Mouse (Mus musculus) liver, embryonic 13.5 days (tissue): ENCODE results near the gene Zfp629. TPM values are rescaled to one million over a fixed set of nuclear protein-coding genes. Genes with fewer than 3 reads are reported as not detected.

Experiments
- ATAC-seq: fragments of 200-750 bp; cut with Nextera tagmentation; 2 replicates; pipeline ENCODE4 v1.8.0; 2017; ENCODE audit warnings: low read depth, mild to moderate bottlenecking, moderate number of reproducible peaks, moderate library complexity
- DNase-seq: peaks from one replicate; pipeline ENCODE4 v3.0.0; 2022
- H3K27ac ChIP-seq: fragments of 300-500 bp; sonication (generic); 2 replicates; pipeline ENCODE4 v1.5.1; 2015; ENCODE audit warnings: moderate library complexity, mild to moderate bottlenecking, inconsistent platforms
- H3K27me3 ChIP-seq: fragments of 300-500 bp; sonication (generic); 2 replicates; pipeline ENCODE4 v1.6.1; 2015; ENCODE audit warnings: mild to moderate bottlenecking, inconsistent platforms
- H3K36me3 ChIP-seq: fragments of 300-500 bp; sonication (generic); 2 replicates; pipeline ENCODE4 v1.6.1; 2015; ENCODE audit warnings: mild to moderate bottlenecking, inconsistent platforms
- H3K4me1 ChIP-seq: fragments of 300-500 bp; sonication (generic); replicated peaks from 2 replicates; pipeline ENCODE4 v1.6.1; 2015; ENCODE audit warnings: inconsistent platforms
- H3K4me2 ChIP-seq: fragments of 300-500 bp; sonication (generic); 2 replicates; pipeline ENCODE4 v1.6.1; 2015; ENCODE audit warnings: inconsistent platforms, mild to moderate bottlenecking, moderate library complexity
- H3K4me3 ChIP-seq: fragments of 300-500 bp; sonication (generic); replicated peaks from 2 replicates; pipeline ENCODE4 v1.5.1; 2015; ENCODE audit warnings: mild to moderate bottlenecking, inconsistent platforms
- H3K9ac ChIP-seq: fragments of 300-500 bp; sonication (generic); 2 replicates; pipeline ENCODE4 v1.6.1; 2015; ENCODE audit warnings: mild to moderate bottlenecking, inconsistent platforms
- H3K9me3 ChIP-seq: fragments of 300-500 bp; sonication (generic); replicated peaks from 2 replicates; pipeline ENCODE4 v1.6.1; 2016; ENCODE audit warnings: inconsistent platforms
- WGBS: fragments of 180-500 bp; shearing (Covaris S2); methylation state at CpG from one replicate; pipeline ENCODE4 v1.1.7; 2015; ENCODE audit not compliant: insufficient replicate concordance; 5-methylcytosine and 5-hydroxymethylcytosine counted together
- polyA plus RNA-seq: library from polyadenylated mRNA; unstranded; fragments of >200 nt; fragmentation: Nextera tagmentation; extraction: Ambion mirVana; gene quantifications from 2 replicates; pipeline ENCODE4 v1.2.1, GENCODE M21; 2015

Zfp629 gene
- polyA plus RNA-seq, 1 experiment from 2014 or later, result 1.6 TPM

DNA sequence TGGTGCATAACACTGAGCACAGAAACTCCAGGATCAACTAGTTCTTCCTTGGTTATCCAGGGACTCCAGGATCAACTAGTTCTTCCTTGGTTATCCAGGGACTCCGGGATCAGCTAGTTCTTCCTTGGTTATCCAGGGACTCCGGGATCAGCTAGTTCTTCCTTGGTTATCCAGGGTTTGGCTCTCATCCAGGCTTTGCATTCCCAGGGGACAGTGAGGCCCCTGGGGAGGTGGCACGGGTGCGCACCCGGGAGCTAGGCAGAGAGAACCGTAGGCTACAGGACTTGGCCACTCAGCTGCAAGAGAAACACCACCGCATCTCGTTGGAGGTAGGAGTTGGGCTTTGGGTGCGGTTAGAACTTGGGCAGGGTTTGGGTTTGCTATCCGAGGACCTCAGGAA, 24.5 kb downstream of the Zfp629 start:
- no peak overlapping the region for H3K4me2 ChIP-seq
- ATAC-seq (no peak), DNase-seq (no peak)
- H3K9ac ChIP-seq, result no peak overlapping the region
- H3K36me3 ChIP-seq, result peaks cover 67% of the 10 kb centered on the region
- H3K4me3 ChIP-seq, result no peak overlapping the region
- 87% methylated on average over 10 of the region's 10 CpGs for WGBS
- no peaks in the 10 kb centered on the region for H3K9me3 ChIP-seq
- peaks cover 36% of the 10 kb centered on the region for H3K4me1 ChIP-seq
- no peak overlapping the region for H3K27ac ChIP-seq
- H3K27me3 ChIP-seq, result no peaks in the 10 kb centered on the region

GRCm38 (mm10) chr7:127589637-127590036, 26.0 kb downstream of the Zfp629 start:
- no peaks in the 10 kb centered on the region for H3K9me3 ChIP-seq
- H3K4me1 ChIP-seq, result peaks cover 46% of the 10 kb centered on the region
- peaks cover 58% of the 10 kb centered on the region for H3K36me3 ChIP-seq
- no peak overlapping the region for H3K27ac ChIP-seq
- H3K4me2 ChIP-seq, result peak overlapping the region; percentile 98
- H3K9ac ChIP-seq, result peak overlapping the region; percentile 90
- no peaks in the 10 kb centered on the region for H3K27me3 ChIP-seq
- 92% methylated on average over 9 of the region's 9 CpGs for WGBS
- no peak for DNase-seq
- peak overlapping the region; percentile 89 for H3K4me3 ChIP-seq
- no peak for ATAC-seq

DNA sequence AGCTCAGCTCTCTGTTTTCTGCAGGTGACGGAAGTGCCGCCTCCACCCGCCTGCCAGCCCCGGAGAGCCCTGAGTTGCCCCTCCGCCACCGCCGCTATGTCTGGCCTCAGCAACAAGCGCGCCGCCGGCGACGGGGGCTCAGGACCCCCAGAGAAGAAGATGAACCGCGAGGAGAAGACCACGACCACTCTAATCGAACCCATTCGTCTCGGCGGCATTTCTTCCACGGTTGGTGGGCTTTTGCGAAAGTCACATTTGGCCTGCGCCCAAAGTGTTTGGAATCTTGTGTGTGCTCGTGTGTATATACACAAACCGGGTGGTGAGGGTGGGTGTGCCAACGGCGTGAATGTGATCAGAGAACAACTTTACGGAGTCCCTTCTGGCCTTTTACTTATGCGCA, 26.7 kb downstream of the Zfp629 start:
- Histone ChIP-seq H3K27ac (peak overlapping the region; percentile 78), H3K36me3 (peaks cover 57% of the 10 kb centered on the region), H3K4me3 (peak overlapping the region; percentile 89), H3K27me3 (no peaks in the 10 kb centered on the region), H3K4me2 (peak overlapping the region; percentile 98), H3K4me1 (peaks cover 46% of the 10 kb centered on the region), H3K9me3 (no peaks in the 10 kb centered on the region), H3K9ac (peak overlapping the region; percentile 90)
- DNase-seq (no peak), ATAC-seq (no peak; the same call in 1 of the 2 replicates)
- 3% methylated on average over 29 of the region's 29 CpGs for WGBS

DNA sequence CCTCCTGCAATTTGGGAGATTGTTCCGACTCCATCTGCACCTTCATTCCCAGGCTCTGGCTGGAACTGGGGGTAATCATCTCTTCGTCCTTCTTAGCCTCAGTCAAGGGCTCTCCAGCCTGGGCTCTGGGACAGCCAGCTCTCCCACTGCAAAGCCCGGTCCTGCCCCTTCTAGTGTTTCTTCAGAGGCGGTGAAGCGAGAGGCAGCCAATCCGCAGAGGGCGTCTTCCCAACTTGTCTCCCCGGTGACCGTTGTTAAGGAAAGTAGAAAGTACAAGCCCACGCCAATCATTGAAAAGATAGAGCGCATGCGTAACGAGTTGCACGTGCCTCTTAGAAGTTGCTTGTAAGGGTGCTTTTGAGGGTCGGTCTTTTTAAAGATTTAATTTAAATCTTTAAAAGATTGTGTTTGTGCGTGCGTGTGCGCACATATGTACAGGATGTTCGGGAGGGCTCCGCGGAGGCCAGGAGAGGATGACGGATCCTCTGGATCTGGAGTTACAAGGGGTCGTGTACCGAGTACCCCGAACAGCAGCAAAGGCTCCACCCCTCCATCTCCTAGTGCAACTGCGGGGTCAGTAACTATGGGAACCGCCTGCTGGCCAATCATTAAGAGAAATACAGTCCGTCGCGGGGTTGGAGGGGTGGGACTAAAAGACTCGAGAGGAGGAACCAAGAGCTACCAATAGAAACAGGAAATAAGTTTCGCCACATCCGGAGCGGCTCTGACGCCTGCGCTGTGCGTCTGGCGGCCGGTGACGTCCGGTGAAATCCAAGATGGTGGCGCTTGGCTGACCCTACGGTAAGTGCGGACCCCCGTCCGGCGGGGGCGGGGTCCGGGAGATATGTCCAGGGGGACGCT, 27.4 kb downstream of the Zfp629 start, which contains the start of the genes Ccdc189 and Rnf40:
Gene Ccdc189, minus strand, starts transcription at position 585 of the 861 bp plus-strand sequence.
Gene Rnf40, plus strand, starts transcription at position 757 of the 861 bp plus-strand sequence.
- Histone ChIP-seq H3K36me3 (peaks cover 57% of the 10 kb centered on the region), H3K9me3 (no peaks in the 10 kb centered on the region), H3K27me3 (no peaks in the 10 kb centered on the region), H3K27ac (peak within 1 kb of the TSS; percentile 80), H3K4me3 (peak within 1 kb of the TSS; percentile 89), H3K4me2 (peak within 1 kb of the TSS; percentile 98), H3K4me1 (peaks cover 46% of the 10 kb centered on the region), H3K9ac (peak within 1 kb of the TSS; percentile 90)
- WGBS, result under 1% methylated on average over 50 of the region's 50 CpGs
- peak; percentile 91 for ATAC-seq
- DNase-seq, result peak; percentile 93

- WGBS, result 63% methylated on average over 5 of the region's 5 CpGs
- Histone ChIP-seq H3K27ac (peak overlapping the region; percentile 80), H3K4me1 (peaks cover 46% of the 10 kb centered on the region), H3K4me3 (peak overlapping the region; percentile 89), H3K9me3 (no peaks in the 10 kb centered on the region), H3K9ac (peak overlapping the region; percentile 74), H3K4me2 (peak overlapping the region; percentile 98), H3K36me3 (peaks cover 57% of the 10 kb centered on the region), H3K27me3 (no peaks in the 10 kb centered on the region)
- DNase-seq (no peak), ATAC-seq (no peak)
These were observed 28.4 kb downstream of the Zfp629 start for GRCm38 (mm10) chr7:127587196-127587595.

DNA sequence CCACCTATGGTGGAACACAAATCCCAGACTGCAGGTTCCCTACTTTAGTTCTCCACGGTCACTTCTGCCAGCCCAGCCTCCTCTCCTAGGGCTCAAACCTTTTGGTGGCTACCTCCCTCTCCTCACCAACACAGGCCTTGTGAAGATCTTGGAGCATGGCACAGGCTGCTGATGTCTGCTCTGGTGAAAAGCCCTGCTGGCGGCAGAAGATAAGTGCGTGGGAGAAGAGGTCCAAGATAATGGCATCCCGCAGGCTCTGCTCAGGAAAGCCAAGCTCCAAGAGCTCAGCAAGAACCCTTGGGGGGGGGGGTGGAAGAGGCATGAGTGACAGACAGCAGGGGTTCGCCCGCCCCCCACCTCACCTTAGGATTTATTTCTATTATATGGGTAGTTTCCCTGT, 29.4 kb downstream of the Zfp629 start:
- H3K9ac ChIP-seq, result peak overlapping the region; percentile 50; the same call in 1 of the 2 replicates
- H3K9me3 ChIP-seq, result no peaks in the 10 kb centered on the region
- ATAC-seq (peak; percentile 60), DNase-seq (peak; percentile 69)
- H3K36me3 ChIP-seq, result peaks cover 57% of the 10 kb centered on the region
- H3K4me2 ChIP-seq, result peak overlapping the region; percentile 98
- H3K27me3 ChIP-seq, result no peaks in the 10 kb centered on the region
- H3K4me3 ChIP-seq, result peak overlapping the region; percentile 18; the same call in 1 of the 2 replicates
- peak overlapping the region; percentile 80 for H3K27ac ChIP-seq
- H3K4me1 ChIP-seq, result peaks cover 46% of the 10 kb centered on the region
- 46% methylated on average over 6 of the region's 6 CpGs for WGBS

DNA sequence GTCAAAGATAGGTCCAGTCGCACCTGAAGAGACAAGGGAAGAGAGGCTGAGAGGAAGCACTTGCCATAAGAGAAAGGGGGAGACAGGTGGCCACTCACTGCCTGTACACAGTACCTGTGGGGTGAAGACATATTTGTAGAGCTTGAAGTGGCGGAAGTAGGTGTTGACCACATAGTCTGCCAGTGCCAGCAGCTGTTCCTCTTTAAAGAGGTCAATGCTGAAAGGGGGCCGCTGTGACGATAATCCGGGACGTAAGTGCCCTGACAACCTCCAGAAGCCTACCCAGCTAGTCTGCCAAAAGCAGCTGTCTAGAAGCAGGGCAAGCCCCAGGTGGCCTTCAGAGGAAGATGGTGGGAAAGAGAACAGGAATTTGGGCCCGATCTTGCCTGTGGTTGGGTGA, 30.6 kb downstream of the Zfp629 start:
- H3K27ac ChIP-seq, result peak overlapping the region; percentile 80
- H3K36me3 ChIP-seq, result peaks cover 54% of the 10 kb centered on the region

DNA sequence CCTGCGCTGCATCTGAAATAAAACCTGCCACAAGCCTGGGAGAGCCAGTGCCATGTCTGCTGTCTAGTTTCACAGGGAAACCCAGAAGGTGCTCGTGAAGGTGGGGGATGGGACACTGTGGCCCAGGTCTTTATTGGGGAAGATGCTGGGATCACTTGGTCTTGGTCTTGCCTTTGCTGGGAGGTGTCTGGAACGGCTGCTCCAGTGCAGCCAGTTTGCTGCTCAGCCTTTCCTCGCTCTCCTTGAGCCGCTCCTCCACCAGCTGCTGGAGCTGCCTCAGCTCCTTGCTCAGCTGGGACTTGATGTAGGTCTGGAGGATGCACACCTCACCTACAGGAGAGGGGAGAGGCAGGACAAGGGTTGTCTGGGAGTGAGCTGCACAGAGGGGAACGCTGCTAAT, 32.3 kb downstream of the Zfp629 start:
- 84% methylated on average over 6 of the region's 6 CpGs for WGBS
- peaks cover 61% of the 10 kb centered on the region for H3K36me3 ChIP-seq
- H3K4me1 ChIP-seq, result peaks cover 29% of the 10 kb centered on the region

More for the DNA sequence above, 30.6 kb downstream of the Zfp629 start:
- no peaks in the 10 kb centered on the region for H3K9me3 ChIP-seq
- peaks cover 40% of the 10 kb centered on the region for H3K4me1 ChIP-seq
- H3K4me3 ChIP-seq, result no peak overlapping the region
- DNase-seq (no peak), ATAC-seq (no peak)
- H3K4me2 ChIP-seq, result no peak overlapping the region
- no peaks in the 10 kb centered on the region for H3K27me3 ChIP-seq
- H3K9ac ChIP-seq, result no peak overlapping the region
- 83% methylated on average over 7 of the region's 7 CpGs for WGBS

GRCm38 (mm10) chr7:127574115-127574514, 41.5 kb downstream of the Zfp629 start:
- Histone ChIP-seq H3K36me3 (peaks cover 30% of the 10 kb centered on the region), H3K4me2 (peak overlapping the region; percentile 90), H3K4me1 (peaks cover 29% of the 10 kb centered on the region), H3K4me3 (peak overlapping the region; percentile 85), H3K9ac (peak overlapping the region; percentile 91), H3K27me3 (no peaks in the 10 kb centered on the region), H3K27ac (peak overlapping the region; percentile 68), H3K9me3 (no peaks in the 10 kb centered on the region)
- WGBS, result 9% methylated on average over 7 of the region's 7 CpGs
- DNase-seq, result no peak
- no peak for ATAC-seq

More for the DNA sequence above, 32.3 kb downstream of the Zfp629 start:
- no peak overlapping the region for H3K9ac ChIP-seq
- no peak overlapping the region for H3K4me2 ChIP-seq
- DNase-seq (no peak), ATAC-seq (no peak)
- H3K27ac ChIP-seq, result no peak overlapping the region
- no peaks in the 10 kb centered on the region for H3K27me3 ChIP-seq
- H3K9me3 ChIP-seq, result no peaks in the 10 kb centered on the region
- H3K4me3 ChIP-seq, result no peak overlapping the region

DNA sequence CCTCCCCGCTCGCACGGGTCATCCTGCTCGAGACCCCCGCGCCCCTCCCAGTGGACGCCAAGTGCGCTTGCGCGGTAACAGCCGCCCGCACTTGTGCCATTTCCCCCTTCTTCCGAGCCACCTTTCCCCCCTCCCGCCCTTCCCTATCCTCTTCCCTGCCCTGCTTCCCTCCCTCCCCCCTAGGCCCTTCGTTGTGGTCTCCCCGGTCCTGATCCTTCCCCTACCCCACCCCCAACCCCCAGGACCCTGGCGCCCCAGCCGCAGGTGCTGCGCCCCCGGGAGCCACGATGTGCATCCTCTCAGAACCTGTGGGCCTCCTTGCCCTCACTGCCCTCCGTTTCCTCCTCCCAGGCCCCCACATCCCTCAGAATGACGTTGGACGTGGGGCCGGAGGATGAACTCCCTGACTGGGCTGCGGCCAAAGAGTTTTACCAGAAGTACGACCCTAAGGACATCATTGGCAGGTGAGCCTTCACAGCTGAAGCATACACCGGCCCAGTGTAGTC, 42.0 kb downstream of the Zfp629 start:
- peak; percentile 37 for ATAC-seq
- peak; percentile 13 for DNase-seq
- no peaks in the 10 kb centered on the region for H3K9me3 ChIP-seq
- no peaks in the 10 kb centered on the region for H3K27me3 ChIP-seq
- peak overlapping the region; percentile 90 for H3K4me2 ChIP-seq
- peak overlapping the region; percentile 68 for H3K27ac ChIP-seq
- WGBS, result under 1% methylated on average over 27 of the region's 28 CpGs
- peak overlapping the region; percentile 91 for H3K9ac ChIP-seq
- H3K4me3 ChIP-seq, result peak overlapping the region; percentile 85
- peaks cover 31% of the 10 kb centered on the region for H3K36me3 ChIP-seq
- H3K4me1 ChIP-seq, result peaks cover 29% of the 10 kb centered on the region

- under 1% methylated on average over 17 of the region's 17 CpGs for WGBS
- peaks cover 29% of the 10 kb centered on the region for H3K4me1 ChIP-seq
- ATAC-seq, result peak; percentile 99
- H3K9me3 ChIP-seq, result no peaks in the 10 kb centered on the region
- peaks cover 26% of the 10 kb centered on the region for H3K36me3 ChIP-seq
- peak within 1 kb of the TSS; percentile 91 for H3K9ac ChIP-seq
- H3K4me3 ChIP-seq, result peak within 1 kb of the TSS; percentile 85
- H3K27me3 ChIP-seq, result no peaks in the 10 kb centered on the region
- DNase-seq, result peak; percentile 94
- H3K4me2 ChIP-seq, result peak within 1 kb of the TSS; percentile 90
- peak within 1 kb of the TSS; percentile 69 for H3K27ac ChIP-seq
These were observed 42.6 kb downstream of the Zfp629 start, which contains the start of gene Phkg2 for GRCm38 (mm10) chr7:127572895-127573471. TSS of gene Phkg2 (plus strand) at chr7:127573340.
